Mouse (Mus musculus) macrophage (primary cell): ENCODE measurements around the gene 1700018F24Rik. TPM values are rescaled to one million over a fixed set of nuclear protein-coding genes. Genes with fewer than 3 reads are reported as not detected.

Experiments
- polyA plus RNA-seq: library from polyadenylated mRNA; stranded (reverse); fragments of 250-400 nt; gene quantifications from 3 replicates; pipeline ENCODE4 v1.2.4, GENCODE M21; 2018; ENCODE audit warnings: inconsistent platforms

1700018F24Rik gene
- polyA plus RNA-seq, 1 experiment from 2014 or later = not detected

Other genes with a start within 250 kb of the 1700018F24Rik start
- 11.3 to 16.6 TPM (median 16.6 TPM) in 3 replicates for gene Smurf1, start 77.1 kb upstream of the 1700018F24Rik start, polyA plus RNA-seq
- not detected in 3 replicates for gene Gm4871, start 10.2 kb upstream of the 1700018F24Rik start, polyA plus RNA-seq
- 37.0 to 93.9 TPM (median 74.8 TPM) in 3 replicates for gene Arpc1a, start 40.8 kb downstream of the 1700018F24Rik start, polyA plus RNA-seq
- not detected in 3 replicates for gene Kpna7, start 41.0 kb downstream of the 1700018F24Rik start, polyA plus RNA-seq
- gene Arpc1b, start 71.2 kb downstream of the 1700018F24Rik start, polyA plus RNA-seq = 401 to 795 TPM (median 759 TPM) in 3 replicates
- gene Pdap1, start 97.2 kb downstream of the 1700018F24Rik start, polyA plus RNA-seq = 39.1 to 134 TPM (median 69.9 TPM) in 3 replicates
- gene Bud31, start 97.4 kb downstream of the 1700018F24Rik start, polyA plus RNA-seq = 133 to 160 TPM (median 139 TPM) in 3 replicates
- 8.9 to 12.6 TPM (median 9.1 TPM) in 3 replicates for gene Ptcd1, start 124.1 kb downstream of the 1700018F24Rik start, polyA plus RNA-seq
- gene Cpsf4, start 124.2 kb downstream of the 1700018F24Rik start, polyA plus RNA-seq = 12.2 to 17.6 TPM (median 16.5 TPM) in 3 replicates
- gene Atp5j2, start 149.1 kb downstream of the 1700018F24Rik start, polyA plus RNA-seq = 102 to 214 TPM (median 189 TPM) in 3 replicates
- gene Zkscan14, start 158.9 kb downstream of the 1700018F24Rik start, polyA plus RNA-seq = 5.3 to 8.3 TPM (median 7.4 TPM) in 3 replicates
- 4.0 to 4.8 TPM (median 4.2 TPM) in 3 replicates for gene Zkscan5, start 161.6 kb downstream of the 1700018F24Rik start, polyA plus RNA-seq
- 34.3 to 40.2 TPM (median 37.0 TPM) in 3 replicates for gene Zfp655, start 188.7 kb downstream of the 1700018F24Rik start, polyA plus RNA-seq
- 8.7 to 9.0 TPM (median 8.9 TPM) in 3 replicates for gene Zscan25, start 237.5 kb downstream of the 1700018F24Rik start, polyA plus RNA-seq